Mouse (Mus musculus): ENCODE measurements around the gene Atp13a1. TPM values are rescaled to one million over a fixed set of nuclear protein-coding genes. Genes with fewer than 3 reads are reported as not detected.

The Atp13a1 gene
- polyA plus RNA-seq (2014; fragmentation: Illumina TruSeq; extraction: RNeasy Lipid Tissue Mini Kit (QIAGEN cat#74804); ENCODE audit: low read depth, low replicate concordance): 1.8 TPM

GRCm38 (mm10) chr8:69790773-69791367 is at the start of gene Atp13a1, which contains the start of gene Zfp866:
Gene Atp13a1, plus strand, starts transcription at chr8:69791163.
Gene Zfp866, minus strand, starts transcription at chr8:69791178.

GRCm38 (mm10) chr8:69749544-69750454 is 41.2 kb upstream of the Atp13a1 start, which contains the start of gene Zfp963:
Gene Zfp963, minus strand, starts transcription at chr8:69749970.

GRCm38 (mm10) chr8:69774503-69775148 is 16.3 kb upstream of the Atp13a1 start, which contains the start of gene Gm20422:
Gene Gm20422, minus strand, starts transcription at chr8:69774886.

GRCm38 (mm10) chr8:69808094-69808863 is 17.3 kb downstream of the Atp13a1 start, which contains the start of gene Gmip:
Gene Gmip, plus strand, starts transcription at chr8:69808679.

DNA sequence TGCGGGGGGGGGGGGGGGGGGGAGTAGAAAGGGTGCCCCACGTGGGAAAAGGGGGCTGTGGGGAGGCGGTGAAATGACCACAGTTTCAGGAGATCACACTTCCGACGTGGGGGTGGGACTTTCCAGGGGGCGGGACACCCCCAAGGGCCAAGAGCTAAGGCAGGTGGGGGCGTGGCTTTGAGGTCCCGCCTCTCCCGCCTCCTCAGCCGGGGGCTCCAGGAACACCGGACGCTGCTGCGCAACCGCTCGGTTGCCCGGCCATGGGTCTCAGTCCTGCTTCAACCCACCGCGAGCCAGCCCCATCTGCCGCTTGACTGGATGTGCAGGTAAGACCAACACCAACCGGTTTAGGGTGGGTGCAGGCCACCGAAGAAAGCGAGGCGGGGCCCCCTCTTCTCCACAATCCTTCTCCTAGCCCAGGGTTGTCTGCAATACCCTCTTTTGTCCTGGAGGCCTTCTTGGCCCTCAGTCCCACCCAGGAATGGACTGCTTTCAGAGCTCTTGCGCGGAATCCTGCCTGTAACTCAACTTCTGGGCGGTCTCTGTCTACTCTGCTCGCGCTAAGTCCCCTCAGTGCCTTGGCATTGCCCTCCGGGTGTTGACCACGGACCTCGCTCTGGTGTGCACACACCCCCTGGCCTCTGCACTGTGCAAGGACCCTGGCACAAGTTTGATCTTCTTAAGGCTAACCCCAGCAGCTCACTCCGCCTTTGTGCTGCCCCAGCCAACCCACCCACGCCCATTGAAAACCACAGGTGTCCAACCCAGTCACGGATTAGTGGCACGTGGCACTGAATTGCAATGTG is 31.6 kb downstream of the Atp13a1 start, which contains the start of gene Lpar2:
Lpar2 (plus strand) TSS at position 44 of the 806 bp plus-strand sequence.

DNA sequence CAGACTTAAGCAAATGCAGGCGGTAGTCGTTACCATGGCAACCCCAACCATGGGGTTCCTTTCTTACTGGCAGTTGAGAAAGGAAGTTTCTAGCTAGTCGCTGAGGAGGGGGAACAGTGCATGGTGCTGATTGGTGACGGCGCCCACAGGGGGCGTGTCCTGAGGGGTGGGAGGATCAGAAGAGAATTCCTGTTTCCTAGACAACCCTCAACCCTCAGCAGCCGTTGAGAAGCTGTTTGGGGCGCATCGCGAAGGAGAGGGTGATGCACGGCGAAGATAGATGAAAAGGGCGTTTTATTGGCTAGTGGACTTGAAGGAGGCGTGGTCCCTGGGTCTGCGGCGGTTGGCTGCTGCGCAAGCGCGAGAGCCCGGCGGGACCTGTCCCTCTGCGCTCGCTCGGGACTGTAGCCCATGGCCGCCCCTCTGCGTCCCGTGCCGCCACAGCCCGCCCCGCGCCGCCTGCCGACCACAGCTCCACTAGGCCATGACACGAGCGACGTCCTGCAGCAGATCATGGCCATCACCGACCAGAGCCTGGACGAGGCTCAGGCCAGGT is 41.4 kb downstream of the Atp13a1 start, which contains the start of gene Pbx4:
Pbx4 (plus strand) TSS at position 194 of the 556 bp plus-strand sequence.

Other genes starting within 250 kb of the Atp13a1 start
- 54.2 TPM for gene Zfp868, start 165.6 kb upstream of the Atp13a1 start, polyA plus RNA-seq (2014; fragmentation: Illumina TruSeq; extraction: RNeasy Lipid Tissue Mini Kit (QIAGEN cat#74804); ENCODE audit: low read depth, low replicate concordance)
- 5.3 TPM for gene Zfp964, start 136.7 kb upstream of the Atp13a1 start, polyA plus RNA-seq (2014; fragmentation: Illumina TruSeq; extraction: RNeasy Lipid Tissue Mini Kit (QIAGEN cat#74804); ENCODE audit: low read depth, low replicate concordance)
- 60.5 TPM for gene Zfp869, start 80.4 kb upstream of the Atp13a1 start, polyA plus RNA-seq (2014; fragmentation: Illumina TruSeq; extraction: RNeasy Lipid Tissue Mini Kit (QIAGEN cat#74804); ENCODE audit: low read depth, low replicate concordance)
- 11.1 TPM for gene Zfp963, start 41.2 kb upstream of the Atp13a1 start, polyA plus RNA-seq (2014; fragmentation: Illumina TruSeq; extraction: RNeasy Lipid Tissue Mini Kit (QIAGEN cat#74804); ENCODE audit: low read depth, low replicate concordance)
- not detected for gene Gm20422, start 16.3 kb upstream of the Atp13a1 start, polyA plus RNA-seq (2014; fragmentation: Illumina TruSeq; extraction: RNeasy Lipid Tissue Mini Kit (QIAGEN cat#74804); ENCODE audit: low read depth, low replicate concordance)
- 44.5 TPM for gene Zfp866, start within 50 bp of the Atp13a1 start, polyA plus RNA-seq (2014; fragmentation: Illumina TruSeq; extraction: RNeasy Lipid Tissue Mini Kit (QIAGEN cat#74804); ENCODE audit: low read depth, low replicate concordance)
- gene Gmip, start 17.5 kb downstream of the Atp13a1 start, polyA plus RNA-seq (2014; fragmentation: Illumina TruSeq; extraction: RNeasy Lipid Tissue Mini Kit (QIAGEN cat#74804); ENCODE audit: low read depth, low replicate concordance): 2.1 TPM
- gene Lpar2, start 31.3 kb downstream of the Atp13a1 start, polyA plus RNA-seq (2014; fragmentation: Illumina TruSeq; extraction: RNeasy Lipid Tissue Mini Kit (QIAGEN cat#74804); ENCODE audit: low read depth, low replicate concordance): 1.9 TPM
- gene Pbx4, start 41.3 kb downstream of the Atp13a1 start, polyA plus RNA-seq (2014; fragmentation: Illumina TruSeq; extraction: RNeasy Lipid Tissue Mini Kit (QIAGEN cat#74804); ENCODE audit: low read depth, low replicate concordance): not detected
- not detected for gene Cilp2, start 96.5 kb downstream of the Atp13a1 start, polyA plus RNA-seq (2014; fragmentation: Illumina TruSeq; extraction: RNeasy Lipid Tissue Mini Kit (QIAGEN cat#74804); ENCODE audit: low read depth, low replicate concordance)
- not detected for gene Tssk6, start 111.0 kb downstream of the Atp13a1 start, polyA plus RNA-seq (2014; fragmentation: Illumina TruSeq; extraction: RNeasy Lipid Tissue Mini Kit (QIAGEN cat#74804); ENCODE audit: low read depth, low replicate concordance)
- gene Ndufa13, start 111.4 kb downstream of the Atp13a1 start, polyA plus RNA-seq (2014; fragmentation: Illumina TruSeq; extraction: RNeasy Lipid Tissue Mini Kit (QIAGEN cat#74804); ENCODE audit: low read depth, low replicate concordance): not detected
- gene Yjefn3, start 111.5 kb downstream of the Atp13a1 start, polyA plus RNA-seq (2014; fragmentation: Illumina TruSeq; extraction: RNeasy Lipid Tissue Mini Kit (QIAGEN cat#74804); ENCODE audit: low read depth, low replicate concordance): not detected
- 12.7 TPM for gene Gatad2a, start 205.2 kb downstream of the Atp13a1 start, polyA plus RNA-seq (2014; fragmentation: Illumina TruSeq; extraction: RNeasy Lipid Tissue Mini Kit (QIAGEN cat#74804); ENCODE audit: low read depth, low replicate concordance)

Data from adrenal gland, adult 10 weeks (tissue).